Mouse (Mus musculus): Measurements from ENCODE around the gene Taf8. TPM values are rescaled to one million over a fixed set of nuclear protein-coding genes. Genes with fewer than 3 reads are reported as not detected.

The Taf8 gene
- total and polyA plus RNA-seq, 2 experiments from 2014 or later: 11.8 to 17.9 TPM

DNA sequence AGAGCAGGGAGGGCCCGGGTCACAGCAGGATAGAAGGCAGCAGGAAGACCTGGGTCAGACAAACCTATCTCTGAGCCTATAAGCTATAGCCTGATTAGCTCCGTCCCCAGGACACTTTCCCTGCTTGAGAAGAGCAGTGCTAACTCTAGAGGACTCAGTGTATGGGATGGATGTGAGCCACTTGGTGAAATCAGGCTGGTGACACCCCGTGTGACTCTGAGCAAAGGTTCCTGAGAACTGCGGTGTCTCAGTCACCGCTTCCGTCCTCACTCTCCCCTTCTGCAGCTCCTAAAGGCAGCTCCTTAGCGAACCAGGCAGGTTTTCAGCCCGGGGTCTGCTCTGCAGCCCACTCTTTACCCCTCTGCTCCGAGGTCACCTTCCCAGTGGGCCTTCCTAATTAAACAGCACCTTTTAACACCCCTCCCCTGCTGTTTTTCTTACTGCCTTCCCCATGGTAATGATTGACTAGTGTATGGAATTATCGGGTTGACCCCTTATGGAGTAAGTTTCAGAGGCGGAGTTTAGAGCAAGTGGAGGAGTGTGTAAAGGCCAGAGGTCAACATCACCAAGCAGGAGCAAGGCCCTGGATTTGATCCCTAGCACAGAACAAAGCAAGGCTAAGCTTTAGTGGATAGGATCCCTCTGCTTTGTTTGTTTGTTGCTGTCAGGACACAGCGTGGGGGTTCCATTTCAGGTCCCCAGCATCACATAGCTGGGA lies 37.7 kb downstream of the Taf8 start:
- Histone ChIP-seq H3K4me1 (ENCODE audit: insufficient read depth, low read length) (no peaks in the 10 kb centered on the region), H3K27ac (no peak overlapping the region), H3K9ac (replicated peaks; ENCODE audit: low read length) (no peak overlapping the region), H3K4me3 (ENCODE audit: low read length) (no peak overlapping the region), H3K4me2 (ENCODE audit: low read depth, low read length) (no peak overlapping the region), H3K27me3 (ENCODE audit: insufficient read depth, low read length) (peaks cover 17% of the 10 kb centered on the region; the same call in 1 of the 2 replicates), H3K36me3 (ENCODE audit: insufficient read depth, low read length) (no peaks in the 10 kb centered on the region), H3K9me3 (ENCODE audit: low read length) (no peaks in the 10 kb centered on the region)
- TF ChIP-seq CTCF (IDR thresholded peaks at IDR 0.05; ENCODE audit: low read depth): no peak
- DNase-seq (ENCODE audit: low spot score): no peak
- WGBS: 47% methylated on average over 12 of the region's 12 CpGs
- ATAC-seq: no peak

DNA sequence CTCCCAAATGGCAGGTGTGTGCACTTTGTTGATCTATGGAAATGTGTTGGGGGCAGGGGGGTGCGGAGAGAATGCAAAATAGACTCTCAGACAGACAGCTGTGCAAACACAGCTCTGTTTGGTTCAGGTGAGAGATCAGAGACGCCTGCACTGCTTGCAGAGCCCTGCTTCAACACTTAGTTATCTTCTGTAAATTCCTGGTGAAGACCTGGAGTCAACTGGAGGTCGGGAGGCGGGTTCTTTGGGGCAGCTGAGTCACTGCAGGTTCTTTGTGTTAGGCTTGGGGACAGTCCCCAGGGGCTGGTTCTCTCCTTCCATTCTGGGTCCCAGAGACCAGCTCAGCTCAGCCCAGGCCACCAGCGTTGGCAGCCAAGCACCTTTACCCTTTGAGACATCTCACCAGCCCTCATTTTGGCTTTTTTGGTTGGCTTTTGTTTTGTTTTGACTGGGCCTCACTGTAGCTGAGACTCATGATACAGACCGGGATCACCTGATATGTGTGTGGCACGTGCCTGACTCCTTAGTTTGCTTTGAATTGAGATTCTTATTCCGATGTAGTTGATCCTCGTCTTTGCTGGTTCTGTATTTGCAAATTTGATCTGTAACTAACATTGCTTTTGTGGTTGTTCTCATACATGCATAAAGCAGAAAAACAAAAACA lies 39.2 kb downstream of the Taf8 start:
- DNase-seq (ENCODE audit: low spot score) (no peak), ATAC-seq (no peak)
- Histone ChIP-seq H3K27me3 (ENCODE audit: insufficient read depth, low read length) (0 out of 2 replicates have a peak, but pooled peaks cover 6% of the 10 kb centered on the region), H3K4me1 (ENCODE audit: insufficient read depth, low read length) (no peaks in the 10 kb centered on the region), H3K27ac (no peak overlapping the region), H3K36me3 (ENCODE audit: insufficient read depth, low read length) (no peaks in the 10 kb centered on the region), H3K9me3 (ENCODE audit: low read length) (no peaks in the 10 kb centered on the region), H3K4me3 (ENCODE audit: low read length) (no peak overlapping the region), H3K4me2 (ENCODE audit: low read depth, low read length) (no peak overlapping the region), H3K9ac (replicated peaks; ENCODE audit: low read length) (no peak overlapping the region)
- 59% methylated on average over 9 of the region's 9 CpGs for WGBS
- TF ChIP-seq CTCF (IDR thresholded peaks at IDR 0.05; ENCODE audit: low read depth): no peak

DNA sequence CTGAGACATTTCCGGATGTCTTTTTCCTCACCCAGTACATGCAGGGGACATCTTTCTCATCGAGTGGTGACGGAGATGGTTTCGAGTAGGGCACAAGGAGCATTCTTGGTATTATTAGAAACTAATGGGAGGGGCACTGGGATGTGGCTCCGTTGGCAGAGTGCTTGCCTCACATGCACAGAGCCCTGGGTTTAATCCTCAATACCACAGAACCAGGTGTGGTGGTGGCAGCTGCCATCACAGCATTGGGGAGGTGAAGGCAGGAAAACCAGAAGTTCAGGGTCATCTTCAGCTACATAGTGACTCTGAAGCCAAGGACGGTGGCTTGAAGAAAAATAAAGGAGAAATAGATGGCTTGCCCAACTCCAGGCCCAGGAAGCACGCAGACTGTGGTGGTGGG lies 39.9 kb downstream of the Taf8 start:
- Histone ChIP-seq H3K4me3 (ENCODE audit: low read length) (no peak overlapping the region), H3K4me1 (ENCODE audit: insufficient read depth, low read length) (no peaks in the 10 kb centered on the region), H3K36me3 (ENCODE audit: insufficient read depth, low read length) (no peaks in the 10 kb centered on the region), H3K27me3 (ENCODE audit: insufficient read depth, low read length) (0 out of 2 replicates have a peak, but pooled peaks cover 6% of the 10 kb centered on the region), H3K9ac (replicated peaks; ENCODE audit: low read length) (no peak overlapping the region), H3K4me2 (ENCODE audit: low read depth, low read length) (no peak overlapping the region), H3K27ac (no peak overlapping the region), H3K9me3 (ENCODE audit: low read length) (no peaks in the 10 kb centered on the region)
- no peak for TF ChIP-seq CTCF (IDR thresholded peaks at IDR 0.05; ENCODE audit: low read depth)
- 84% methylated on average over 7 of the region's 7 CpGs for WGBS
- no peak for DNase-seq (ENCODE audit: low spot score)
- ATAC-seq: no peak

DNA sequence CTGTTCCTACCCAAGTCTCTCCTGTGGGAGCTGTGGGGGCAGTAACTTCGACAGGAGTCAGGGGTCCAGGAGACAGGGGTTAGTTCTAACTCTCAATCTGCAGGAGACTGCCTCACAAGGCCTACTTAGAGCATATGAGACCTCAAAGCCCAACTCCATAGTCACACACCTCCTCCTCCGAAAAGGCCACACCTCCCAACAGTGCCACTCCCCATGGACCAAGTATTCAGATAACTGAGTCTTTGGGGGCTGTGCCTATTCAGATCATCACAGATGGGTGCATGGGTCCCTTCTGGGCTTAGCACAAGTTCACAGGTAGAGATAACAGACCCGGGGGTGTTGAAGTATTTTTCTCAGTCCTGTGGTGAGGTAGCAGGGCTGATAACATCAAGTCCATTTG lies 40.4 kb downstream of the Taf8 start:
- H3K9me3 ChIP-seq (ENCODE audit: low read length): no peaks in the 10 kb centered on the region
- no peak overlapping the region for H3K4me2 ChIP-seq (ENCODE audit: low read depth, low read length)
- no peaks in the 10 kb centered on the region for H3K36me3 ChIP-seq (ENCODE audit: insufficient read depth, low read length)
- no peak overlapping the region for H3K4me3 ChIP-seq (ENCODE audit: low read length)
- no peak for DNase-seq (ENCODE audit: low spot score)
- H3K27ac ChIP-seq: no peak overlapping the region
- H3K4me1 ChIP-seq (ENCODE audit: insufficient read depth, low read length): no peaks in the 10 kb centered on the region
- 84% methylated on average over 3 of the region's 3 CpGs for WGBS
- H3K27me3 ChIP-seq (ENCODE audit: insufficient read depth, low read length): 0 out of 2 replicates have a peak, but pooled peaks cover 3% of the 10 kb centered on the region
- TF ChIP-seq CTCF (IDR thresholded peaks at IDR 0.05; ENCODE audit: low read depth): no peak
- ATAC-seq: no peak
- no peak overlapping the region for H3K9ac ChIP-seq (replicated peaks; ENCODE audit: low read length)

DNA sequence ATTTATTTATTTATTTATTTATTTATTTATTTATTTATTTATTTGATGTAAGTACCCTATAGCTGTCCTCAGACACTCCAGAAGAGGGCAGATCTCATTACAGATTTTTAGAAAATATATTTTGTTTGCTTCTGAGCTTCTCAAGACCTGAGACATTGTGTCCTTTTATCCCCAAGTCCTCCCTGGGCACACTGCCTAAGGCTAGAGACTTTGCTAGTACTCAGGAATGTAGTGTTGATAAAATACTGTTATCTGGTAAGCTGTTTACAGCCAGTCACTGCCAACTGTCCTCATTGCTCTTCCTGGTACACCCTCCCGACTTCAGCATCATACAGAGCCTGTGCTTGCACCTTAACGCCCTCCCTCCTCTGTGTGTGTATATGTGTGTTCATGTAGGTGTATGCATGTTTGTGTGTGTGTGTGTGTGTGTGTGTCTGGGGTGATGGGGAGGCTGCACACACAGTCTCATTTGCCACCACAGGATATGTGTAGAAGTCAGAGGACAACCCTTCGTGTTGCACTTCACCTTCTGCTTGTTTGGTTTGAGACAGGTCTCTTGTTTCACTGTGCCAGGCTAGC lies 42.7 kb downstream of the Taf8 start:
- Histone ChIP-seq H3K9me3 (ENCODE audit: low read length) (no peaks in the 10 kb centered on the region), H3K9ac (replicated peaks; ENCODE audit: low read length) (no peak overlapping the region), H3K27me3 (ENCODE audit: insufficient read depth, low read length) (no peaks in the 10 kb centered on the region), H3K36me3 (ENCODE audit: insufficient read depth, low read length) (no peaks in the 10 kb centered on the region), H3K4me2 (ENCODE audit: low read depth, low read length) (no peak overlapping the region), H3K27ac (no peak overlapping the region), H3K4me3 (ENCODE audit: low read length) (no peak overlapping the region), H3K4me1 (ENCODE audit: insufficient read depth, low read length) (no peaks in the 10 kb centered on the region)
- ATAC-seq (no peak), DNase-seq (ENCODE audit: low spot score) (no peak)
- TF ChIP-seq CTCF (IDR thresholded peaks at IDR 0.05; ENCODE audit: low read depth): no peak
- WGBS: 81% methylated on average over 3 of the region's 3 CpGs

DNA sequence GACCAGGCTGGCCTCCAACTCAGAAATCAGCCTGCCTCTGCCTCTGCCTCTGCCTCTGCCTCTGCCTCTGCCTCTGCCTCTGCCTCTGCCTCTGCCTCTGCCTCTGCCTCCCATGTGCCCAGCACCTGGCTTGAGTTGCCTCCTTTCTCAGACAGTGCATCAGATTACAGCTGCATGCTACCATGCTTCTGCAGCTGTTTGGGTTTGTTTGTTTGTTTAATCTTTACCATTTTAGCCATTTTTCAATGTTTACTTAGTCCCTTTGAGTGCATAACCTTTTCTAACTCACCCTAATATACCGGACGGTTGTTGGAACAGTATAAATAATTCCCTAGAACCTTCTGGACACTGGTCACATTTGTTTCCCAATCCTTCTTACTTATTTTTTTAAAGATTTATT lies 43.2 kb downstream of the Taf8 start:
- Histone ChIP-seq H3K27ac (no peak overlapping the region), H3K4me2 (ENCODE audit: low read depth, low read length) (no peak overlapping the region), H3K27me3 (ENCODE audit: insufficient read depth, low read length) (no peaks in the 10 kb centered on the region), H3K4me3 (ENCODE audit: low read length) (no peak overlapping the region), H3K9ac (replicated peaks; ENCODE audit: low read length) (no peak overlapping the region), H3K36me3 (ENCODE audit: insufficient read depth, low read length) (no peaks in the 10 kb centered on the region), H3K4me1 (ENCODE audit: insufficient read depth, low read length) (no peaks in the 10 kb centered on the region), H3K9me3 (ENCODE audit: low read length) (no peaks in the 10 kb centered on the region)
- DNase-seq (ENCODE audit: low spot score) (no peak), ATAC-seq (no peak)
- no peak for TF ChIP-seq CTCF (IDR thresholded peaks at IDR 0.05; ENCODE audit: low read depth)
- WGBS: 91% methylated on average over 2 of the region's 2 CpGs

Measured in hindbrain, postnatal 0 days (tissue).